Mouse (Mus musculus) spleen, adult 18-20 months (tissue): Measurements from ENCODE around the gene Fam172a.

Experiments
- DNase-seq, 2 experiments: peaks; one replicate each; pipeline ENCODE4 v3.0.0; 2022; ENCODE audit warnings: mixed read lengths in 2 of 2

Gene Fam172a

GRCm38 (mm10) chr13:77977121-77977520 is 275.3 kb downstream of the Fam172a start:
- no peak for DNase-seq

- peak in 1 of 2 experiments; percentile 15 for DNase-seq
Observed at GRCm38 (mm10) chr13:77982105-77982851, 280.4 kb downstream of the Fam172a start.

- DNase-seq: no peak
Observed at GRCm38 (mm10) chr13:77982852-77983202, 281.0 kb downstream of the Fam172a start.

GRCm38 (mm10) chr13:77991189-77991886 is 289.5 kb downstream of the Fam172a start:
- no peak for DNase-seq

GRCm38 (mm10) chr13:78004649-78005048 is 302.8 kb downstream of the Fam172a start:
- no peak for DNase-seq

GRCm38 (mm10) chr13:78005344-78005743 is 303.5 kb downstream of the Fam172a start:
- DNase-seq: no peak

- no peak for DNase-seq
Observed at GRCm38 (mm10) chr13:78010176-78010575, 308.3 kb downstream of the Fam172a start.

- DNase-seq: peak in 1 of 2 experiments; percentile 12
Observed at GRCm38 (mm10) chr13:78024683-78025294, 323.0 kb downstream of the Fam172a start, which contains the start of gene Pou5f2. Gene Pou5f2 (plus strand): TSS chr13:78024902.

- DNase-seq: no peak
Observed at GRCm38 (mm10) chr13:78032821-78033220, 331.0 kb downstream of the Fam172a start.

- DNase-seq: no peak
Observed at GRCm38 (mm10) chr13:78037203-78037602, 335.4 kb downstream of the Fam172a start.

- DNase-seq: no peak
Observed at GRCm38 (mm10) chr13:78043203-78043602, 341.4 kb downstream of the Fam172a start.

- DNase-seq: no peak
Observed at GRCm38 (mm10) chr13:78045116-78045515, 343.3 kb downstream of the Fam172a start.

- DNase-seq: no peak
Observed at GRCm38 (mm10) chr13:78087751-78088150, 385.9 kb downstream of the Fam172a start.

- no peak for DNase-seq
Observed at GRCm38 (mm10) chr13:78090701-78091100, 388.9 kb downstream of the Fam172a start.

- no peak for DNase-seq
Observed at GRCm38 (mm10) chr13:78091949-78092348, 390.1 kb downstream of the Fam172a start.

- DNase-seq: no peak
Observed at GRCm38 (mm10) chr13:78094352-78094751, 392.5 kb downstream of the Fam172a start.

GRCm38 (mm10) chr13:78095071-78095973 is 393.5 kb downstream of the Fam172a start:
- DNase-seq: no peak

- DNase-seq: no peak
Observed at GRCm38 (mm10) chr13:78098858-78099445, 397.1 kb downstream of the Fam172a start.

- DNase-seq: no peak
Observed at GRCm38 (mm10) chr13:78099746-78100530, 398.1 kb downstream of the Fam172a start.

GRCm38 (mm10) chr13:78100664-78101063 is 398.8 kb downstream of the Fam172a start:
- no peak for DNase-seq

GRCm38 (mm10) chr13:78102337-78102736 is 400.5 kb downstream of the Fam172a start:
- DNase-seq: no peak
